ENCODE assay signal across 15 mouse cellular contexts in genomic region chr2:131995742-131996141, GRCm38 (mm10). TPM values are rescaled to one million over a fixed set of nuclear protein-coding genes. Genes with fewer than 3 reads are reported as not detected.
DNase-seq lines count a peak whose midpoint lies in the region; ATAC-seq and TF ChIP-seq lines count a peak whose summit lies in the region.
"Had no signal": no experiment of that assay in that cellular context is flagged by ENCODE, and none has a peak within 500 bp of the region (broad histone marks: within the 10 kb centered on the region; RNA-seq: fewer than 3 reads in every experiment).

No protein-coding gene starts in this region.

- H3K27me3 ChIP-seq in kidney, adult 2 months (replicated peaks; ENCODE audit: control insufficient read depth, insufficient read depth, low read length): no peaks in the 10 kb centered on the region
- no peaks in the 10 kb centered on the region for H3K27me3 ChIP-seq in kidney, embryonic 14.5 days (ENCODE audit: control insufficient read depth, insufficient read depth, low read length)
- H3K27me3 ChIP-seq in midbrain, postnatal 0 days (ENCODE audit: insufficient read depth, low read length): no peaks in the 10 kb centered on the region

- H3K4me2 ChIP-seq in kidney, embryonic 14.5 days (replicated peaks; ENCODE audit: low read depth, low read length): no peak overlapping the region
- H3K4me2 ChIP-seq in midbrain, postnatal 0 days (ENCODE audit: low read depth, low read length, poor library complexity, severe bottlenecking): no peak overlapping the region
- H3K4me2 ChIP-seq: liver, embryonic 11.5 days had no signal

- no peak for ATAC-seq in kidney, embryonic 14.5 days (ENCODE audit: low FRiP score, low TSS enrichment)
- no peak for ATAC-seq in midbrain, postnatal 0 days (ENCODE audit: low FRiP score)
- ATAC-seq: activated CD4-positive, CD25-positive, alpha-beta regulatory T cell, adult 4 months; CD4-positive, CD25-positive, alpha-beta regulatory T cell, adult 4 months; intestine, postnatal 0 days had no signal

- DNase-seq in kidney, adult 2 months: peak; percentile 16
- DNase-seq in cerebellum, adult 18-20 months: peak; percentile 15 to 28
- peak; percentile 28 for DNase-seq in cerebellum, adult 9-11 months
- DNase-seq in left cerebral cortex, postnatal 4 days: peak; percentile 22
- DNase-seq in midbrain, postnatal 0 days (ENCODE audit: low spot score): no peak
- DNase-seq in urinary bladder, adult 18-20 months (ENCODE audit: low spot score in 2 of 2): no peak
- DNase-seq: gastrocnemius, postnatal 14 days; layer of hippocampus, postnatal 36 days; midbrain, embryonic 14.5 days had no signal

- H3K9me3 ChIP-seq in kidney, embryonic 14.5 days (ENCODE audit: control insufficient read depth, low read length): no peaks in the 10 kb centered on the region
- no peaks in the 10 kb centered on the region for H3K9me3 ChIP-seq in midbrain, postnatal 0 days (ENCODE audit: low read length)
- H3K9me3 ChIP-seq: embryonic facial prominence, embryonic 10.5 days had no signal

- no peak overlapping the region for H3K27ac ChIP-seq in kidney, adult 2 months (ENCODE audit: insufficient read depth, low read depth, low read length)
- H3K27ac ChIP-seq in kidney, embryonic 14.5 days (ENCODE audit: low read depth, low read length): no peak overlapping the region
- H3K27ac ChIP-seq in midbrain, postnatal 0 days (ENCODE audit: low read depth, low read length): no peak overlapping the region
- H3K27ac ChIP-seq: embryonic facial prominence, embryonic 10.5 days had no signal

- TF ChIP-seq CTCF in kidney, adult 2 months (conservative IDR thresholded peaks at IDR 0.05; ENCODE audit: insufficient read depth, insufficient read length, low read depth, low read length): no peak
- TF ChIP-seq CTCF in midbrain, postnatal 0 days (IDR thresholded peaks at IDR 0.05): no peak

- no peak overlapping the region for H3K4me3 ChIP-seq in kidney, adult 2 months (ENCODE audit: insufficient read depth, low read depth, low read length)
- H3K4me3 ChIP-seq in kidney, embryonic 14.5 days (ENCODE audit: low read length): no peak overlapping the region
- H3K4me3 ChIP-seq in midbrain, postnatal 0 days (ENCODE audit: low read depth, low read length): no peak overlapping the region
- H3K4me3 ChIP-seq: embryonic facial prominence, embryonic 10.5 days had no signal

- no peak for TF ChIP-seq POLR2A in kidney, adult 2 months (IDR thresholded peaks at IDR 0.05; ENCODE audit: low read depth, low read length)

- no peaks in the 10 kb centered on the region for H3K36me3 ChIP-seq in kidney, adult 2 months (ENCODE audit: control insufficient read depth, insufficient read depth, low read length)
- no peaks in the 10 kb centered on the region for H3K36me3 ChIP-seq in kidney, embryonic 14.5 days (ENCODE audit: control insufficient read depth, insufficient read depth, low read length)
- H3K36me3 ChIP-seq in midbrain, postnatal 0 days (ENCODE audit: insufficient read depth, low read length): peaks cover 14% of the 10 kb centered on the region; the same call in 1 of the 2 replicates

- 55% methylated on average over 12 of the region's 12 CpGs for WGBS in kidney, adult 2 months
- 71% methylated on average over 12 of the region's 12 CpGs for WGBS in kidney, embryonic 14.5 days
- 89% methylated on average over 12 of the region's 12 CpGs for WGBS in midbrain, postnatal 0 days

- H3K4me1 ChIP-seq in kidney, adult 2 months (ENCODE audit: control insufficient read depth, insufficient read depth, low read length): peaks cover 3% of the 10 kb centered on the region; the same call in 1 of the 2 replicates
- H3K4me1 ChIP-seq in kidney, embryonic 14.5 days (ENCODE audit: control insufficient read depth, insufficient read depth, low read length): peaks cover 18% of the 10 kb centered on the region; the same call in 1 of the 2 replicates
- H3K4me1 ChIP-seq in midbrain, postnatal 0 days (ENCODE audit: insufficient read depth, low read length): no peaks in the 10 kb centered on the region

- H3K9ac ChIP-seq in kidney, embryonic 14.5 days (ENCODE audit: low read depth, low read length): no peak overlapping the region
- H3K9ac ChIP-seq in midbrain, postnatal 0 days (replicated peaks; ENCODE audit: low read length, poor library complexity, severe bottlenecking): no peak overlapping the region

- intact Hi-C loops in left cerebral cortex, postnatal 4 days (cut with DNase I): no loop called here

RNA-seq across cellular contexts. Expression of gene Rassf2, which starts 34.3 kb away (rescaled TPM):
- polyA plus RNA-seq in kidney, adult 2 months (2012; rRNA removed): 4.6 and 9.2 TPM in 2 replicates
- polyA plus RNA-seq in kidney, embryonic 14.5 days (2014; fragmentation: Nextera tagmentation; extraction: Ambion mirVana): 5.3 and 9.9 TPM in 2 replicates
- total RNA-seq in left cerebral cortex, postnatal 4 days (2021): 10 to 100 TPM; 48.7 to 52.5 TPM
- 32.0 and 37.8 TPM in 2 replicates for total RNA-seq in midbrain, postnatal 0 days (2014; rRNA removed)
- polyA plus RNA-seq in midbrain, postnatal 0 days (2015; fragmentation: Nextera tagmentation; extraction: Ambion mirVana): 15.9 and 16.7 TPM in 2 replicates

RNA-seq across cellular contexts. Expression of gene Prnd, which starts 45.1 kb away (rescaled TPM):
- polyA plus RNA-seq in kidney, adult 2 months (2012; rRNA removed): 0.92 and 1.0 TPM in 2 replicates
- 17.6 and 17.9 TPM in 2 replicates for polyA plus RNA-seq in kidney, embryonic 14.5 days (2014; fragmentation: Nextera tagmentation; extraction: Ambion mirVana)
- 10 to 100 TPM in 1 of 2 experiments, 1 to 10 TPM in 1; 8.1 to 10.0 TPM for total RNA-seq in left cerebral cortex, postnatal 4 days (2021)
- total RNA-seq in midbrain, postnatal 0 days (2014; rRNA removed): 2.5 and 3.9 TPM in 2 replicates
- 4.0 and 4.8 TPM in 2 replicates for polyA plus RNA-seq in midbrain, postnatal 0 days (2015; fragmentation: Nextera tagmentation; extraction: Ambion mirVana)

Comparison
In these comparisons a context has a peak if more than half of its experiments do, and no peak if none do; other contexts are left out.
1. DNase-seq: peak in kidney, adult 2 months (single experiment), cerebellum, adult 18-20 months (2 of 2), cerebellum, adult 9-11 months (single experiment) and left cerebral cortex, postnatal 4 days (single experiment); none in midbrain, postnatal 0 days (single experiment) and urinary bladder, adult 18-20 months (0 of 2).